Mouse (Mus musculus) hindbrain, postnatal 0 days (tissue): ENCODE data around the gene Trim34a. TPM values are rescaled to one million over a fixed set of nuclear protein-coding genes. Genes with fewer than 3 reads are reported as not detected.
A peak's percentile ranks its signal among the peaks of the same experiment; 100 is the strongest.
"Not testable (repeated sequence)": the region's sequence is repeated elsewhere in the genome, so short reads cannot be mapped to it uniquely, and the experiment has no call there.

Experiments used
- ATAC-seq: fragments of 200-750 bp; cut with Nextera tagmentation; 2 replicates; pipeline ENCODE4 v1.8.0; 2017; ENCODE audit warnings: mild to moderate bottlenecking, moderate TSS enrichment, moderate library complexity
- DNase-seq: peaks from one replicate; pipeline ENCODE4 v3.0.0-alpha.2; 2015; ENCODE audit warnings: low spot score
- H3K27ac ChIP-seq: fragments of 300-500 bp; sonication (generic); 2 replicates; pipeline ENCODE4 v1.5.1; 2014; ENCODE audit warnings: mild to moderate bottlenecking
- H3K27me3 ChIP-seq: fragments of 300-500 bp; sonication (generic); 2 replicates; pipeline ENCODE4 v1.6.1; 2014; ENCODE audit warnings: low read length, mixed read lengths; ENCODE audit not compliant: insufficient read depth
- H3K36me3 ChIP-seq: fragments of 300-500 bp; sonication (generic); 2 replicates; pipeline ENCODE4 v1.6.1; 2014; ENCODE audit warnings: low read length, mixed read lengths; ENCODE audit not compliant: insufficient read depth
- H3K4me1 ChIP-seq: fragments of 300-500 bp; sonication (generic); 2 replicates; pipeline ENCODE4 v1.6.1; 2014; ENCODE audit warnings: antibody characterized with exemption, low read length, mixed read lengths; ENCODE audit not compliant: insufficient read depth
- H3K4me2 ChIP-seq: fragments of 300-500 bp; sonication (generic); 2 replicates; pipeline ENCODE4 v1.6.1; 2014; ENCODE audit warnings: low read depth, mild to moderate bottlenecking, low read length, moderate library complexity, mixed read lengths
- H3K4me3 ChIP-seq: fragments of 300-500 bp; sonication (generic); 2 replicates; pipeline ENCODE4 v1.5.1; 2014; ENCODE audit warnings: low read length
- H3K9ac ChIP-seq: fragments of 300-500 bp; sonication (generic); replicated peaks from 2 replicates; pipeline ENCODE4 v1.6.1; 2014; ENCODE audit warnings: mild to moderate bottlenecking, low read length, moderate library complexity, mixed read lengths
- H3K9me3 ChIP-seq: fragments of 300-500 bp; sonication (generic); 2 replicates; pipeline ENCODE4 v1.6.1; 2016; ENCODE audit warnings: low read length, mixed read lengths
- CTCF ChIP-seq: IDR thresholded peaks from 2 replicates; pipeline ENCODE4 v1.5.1; 2016; ENCODE audit warnings: antibody characterized with exemption, control low read depth, low read depth
- WGBS: fragments of 180-500 bp; shearing (Covaris S2); extraction: QIAGEN DNeasy Blood & Tissue Kit; methylation state at CpG from one replicate; pipeline ENCODE4 v1.1.7; 2014; 5-methylcytosine and 5-hydroxymethylcytosine counted together
- polyA plus RNA-seq: library from polyadenylated mRNA; unstranded; fragments of >200 nt; fragmentation: Nextera tagmentation; extraction: Ambion mirVana; gene quantifications from 2 replicates; pipeline ENCODE4 v1.2.1, GENCODE M21; 2015
- total RNA-seq: library from RNA; depleted of rRNA; stranded (reverse); fragments of >200 nt; gene quantifications from 2 replicates; pipeline ENCODE4 v1.2.3, GENCODE M21; 2014

Trim34a gene
- total and polyA plus RNA-seq, 2 experiments from 2014 or later: 1.1 to 1.3 TPM

GRCm38 (mm10) chr7:104218701-104219569 is 25.3 kb upstream of the Trim34a start, which contains the start of gene Trim6:
Gene Trim6, plus strand, starts transcription at chr7:104218793.
- Histone ChIP-seq H3K36me3 (no peaks in the 10 kb centered on the region), H3K4me1 (peaks cover 7% of the 10 kb centered on the region; the same call in 1 of the 2 replicates), H3K9me3 (no peaks in the 10 kb centered on the region), H3K4me3 (peak within 1 kb of the TSS; percentile 30), H3K27me3 (no peaks in the 10 kb centered on the region), H3K4me2 (peak within 1 kb of the TSS; percentile 58), H3K27ac (no peak within 1 kb of the TSS), H3K9ac (peak within 1 kb of the TSS; percentile 39)
- WGBS: 4% methylated on average over 37 of the region's 37 CpGs
- TF ChIP-seq CTCF: no peak
- ATAC-seq (peak; percentile 79), DNase-seq (peak; percentile 59)

DNA sequence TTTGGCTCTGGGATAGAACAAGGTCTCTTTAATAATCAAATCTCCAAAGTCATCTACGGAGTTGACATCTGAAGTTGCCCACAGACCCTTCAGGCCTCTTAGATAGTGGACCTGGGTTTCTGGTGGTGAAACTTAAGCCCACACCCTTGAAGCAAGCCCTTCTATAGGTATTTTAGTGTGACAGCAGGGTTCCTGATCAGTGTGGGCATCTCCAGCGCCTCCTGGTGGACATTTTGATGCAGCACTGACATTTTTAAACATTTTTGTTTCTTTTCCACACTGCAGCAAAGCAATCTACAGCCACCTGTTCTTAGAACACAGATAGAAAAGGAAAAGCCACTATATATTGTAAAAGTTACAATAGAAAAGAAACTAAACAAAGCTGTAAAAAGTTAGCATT is 13.1 kb upstream of the Trim34a start:
- H3K4me2 ChIP-seq: no peak overlapping the region
- no peak overlapping the region for H3K27ac ChIP-seq
- no peak for ATAC-seq
- peak; percentile 63 for TF ChIP-seq CTCF
- H3K27me3 ChIP-seq: no peaks in the 10 kb centered on the region
- H3K4me1 ChIP-seq: no peaks in the 10 kb centered on the region
- H3K36me3 ChIP-seq: no peaks in the 10 kb centered on the region
- peak; percentile 20 for DNase-seq
- H3K9ac ChIP-seq: no peak overlapping the region
- H3K4me3 ChIP-seq: no peak overlapping the region
- WGBS: 42% methylated on average over 2 of the region's 2 CpGs
- H3K9me3 ChIP-seq: no peaks in the 10 kb centered on the region

DNA sequence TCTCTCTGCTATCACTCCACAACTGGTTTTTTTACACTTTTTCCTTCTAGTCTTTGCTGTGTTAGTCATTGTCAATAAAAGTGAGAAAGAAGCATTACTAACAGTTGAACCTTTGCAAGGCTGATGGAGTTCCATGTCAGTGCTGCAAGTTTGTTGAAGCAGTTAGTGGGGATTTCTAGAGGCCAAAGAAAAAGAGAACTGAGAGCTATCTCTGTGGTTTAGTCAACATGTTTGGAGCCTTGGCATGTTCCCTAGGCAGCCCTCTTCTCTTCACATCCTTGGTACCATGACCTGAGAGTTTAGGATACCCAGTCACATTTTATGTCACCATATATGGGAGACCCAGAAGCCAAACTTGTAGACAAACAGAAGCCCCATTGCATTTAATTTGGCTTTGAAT is 3.4 kb upstream of the Trim34a start:
- DNase-seq (no peak), ATAC-seq (no peak)
- Histone ChIP-seq H3K27ac (no peak overlapping the region), H3K36me3 (no peaks in the 10 kb centered on the region), H3K4me3 (no peak overlapping the region), H3K9ac (no peak overlapping the region), H3K9me3 (no peaks in the 10 kb centered on the region), H3K4me2 (no peak overlapping the region), H3K4me1 (no peaks in the 10 kb centered on the region), H3K27me3 (no peaks in the 10 kb centered on the region)
- TF ChIP-seq CTCF: no peak

DNA sequence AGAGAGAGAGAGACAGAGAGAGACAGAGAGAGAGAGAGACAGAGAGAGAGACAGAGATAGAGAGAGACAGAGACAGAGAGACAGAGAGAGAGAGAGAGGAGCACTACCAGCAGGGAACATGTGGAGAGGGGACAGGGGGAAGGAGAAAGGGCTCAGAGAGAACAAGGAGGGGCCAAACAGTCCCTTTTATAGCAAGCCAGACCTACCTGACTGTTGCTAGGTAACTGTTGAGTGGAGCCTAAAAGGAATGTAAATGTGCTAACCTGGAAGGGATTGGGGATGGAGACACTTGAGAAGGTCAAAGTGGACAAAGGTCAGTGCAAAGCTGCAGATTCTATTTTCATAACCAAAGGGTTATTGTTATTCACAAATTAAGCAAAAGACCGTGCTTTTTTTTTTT is 641 bp upstream of the Trim34a start:
- no peak for DNase-seq
- Histone ChIP-seq H3K9me3 (no peaks in the 10 kb centered on the region), H3K9ac (no peak overlapping the region), H3K4me1 (no peaks in the 10 kb centered on the region), H3K27me3 (no peaks in the 10 kb centered on the region), H3K27ac (no peak overlapping the region), H3K4me2 (no peak overlapping the region), H3K36me3 (no peaks in the 10 kb centered on the region), H3K4me3 (no peak overlapping the region)
- WGBS: 56% methylated on average over 1 of the region's 1 CpGs
- no peak for ATAC-seq
- TF ChIP-seq CTCF: no peak

- not testable (repeated sequence) for H3K27me3 ChIP-seq, H3K4me1 ChIP-seq, H3K4me2 ChIP-seq, ATAC-seq, H3K36me3 ChIP-seq, DNase-seq, H3K9me3 ChIP-seq, H3K4me3 ChIP-seq, H3K9ac ChIP-seq, H3K27ac ChIP-seq
- 92% methylated on average over 4 of the region's 4 CpGs for WGBS
Measured at GRCm38 (mm10) chr7:104260380-104260779, 16.1 kb downstream of the Trim34a start.

DNA sequence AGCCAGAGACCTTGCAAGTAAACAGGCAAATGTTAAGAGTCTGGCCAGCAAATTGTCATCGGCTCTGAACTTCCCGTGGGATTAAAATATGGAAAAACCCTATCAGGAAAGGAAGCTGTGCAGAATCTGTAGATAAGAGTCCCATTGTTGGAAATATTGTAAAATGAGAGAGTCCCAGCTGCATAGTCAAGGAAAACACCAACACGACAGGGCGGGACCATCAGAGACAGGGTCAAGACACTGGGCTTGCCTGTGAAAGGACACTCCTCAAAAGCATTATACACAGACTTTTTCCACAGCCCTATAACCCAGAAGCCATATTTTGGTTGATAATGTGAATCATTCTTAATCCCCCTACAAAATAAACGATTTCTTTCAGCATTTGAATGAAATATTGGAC is 21.1 kb downstream of the Trim34a start:
- not testable (repeated sequence) for DNase-seq, ATAC-seq, H3K4me2 ChIP-seq, H3K27ac ChIP-seq, H3K9me3 ChIP-seq, H3K36me3 ChIP-seq, H3K4me1 ChIP-seq, H3K9ac ChIP-seq, H3K27me3 ChIP-seq, H3K4me3 ChIP-seq
- 74% methylated on average over 2 of the region's 5 CpGs for WGBS

DNA sequence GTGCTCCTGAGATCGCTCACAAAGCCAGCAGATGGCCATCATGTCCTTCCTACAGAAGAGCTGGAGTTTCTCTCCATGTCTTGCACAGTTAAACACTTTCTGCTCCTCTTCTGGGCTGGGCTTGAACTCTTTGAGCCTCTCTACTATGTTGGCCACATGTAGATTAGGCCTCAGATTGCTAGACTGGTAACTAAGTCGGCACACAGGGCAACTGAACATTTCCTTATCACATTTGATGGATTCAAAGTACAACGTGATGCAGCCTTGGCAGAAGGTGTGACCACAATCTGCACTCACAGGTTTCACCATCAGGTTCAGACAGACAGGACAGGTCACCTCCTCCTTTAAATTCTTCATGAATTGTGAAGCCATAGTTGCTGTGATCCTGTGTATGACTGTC is 35.1 kb downstream of the Trim34a start:
- H3K4me3 ChIP-seq, H3K27me3 ChIP-seq, H3K4me1 ChIP-seq, H3K27ac ChIP-seq, H3K36me3 ChIP-seq, H3K9ac ChIP-seq, DNase-seq, ATAC-seq, H3K4me2 ChIP-seq, H3K9me3 ChIP-seq: not testable (repeated sequence)
- 71% methylated on average over 3 of the region's 3 CpGs for whole genome bisulfite sequencing

GRCm38 (mm10) chr7:104287576-104288443 is 43.6 kb downstream of the Trim34a start, which contains the start of gene Trim5:
Gene Trim5, minus strand, starts transcription at chr7:104288094.
- peak; percentile 76 for ATAC-seq
- H3K4me2 ChIP-seq: 0 out of 2 replicates have a peak within 1 kb of the TSS, but pooled peaks have one; percentile 27
- not testable (repeated sequence) for DNase-seq, H3K27me3 ChIP-seq, H3K36me3 ChIP-seq, H3K4me1 ChIP-seq, H3K4me3 ChIP-seq, H3K27ac ChIP-seq, H3K9me3 ChIP-seq, H3K9ac ChIP-seq
- WGBS: 42% methylated on average over 14 of the region's 14 CpGs
